Mouse (Mus musculus) G1E (cell line): Measurements from ENCODE around the gene Ccdc146.

ENCODE experiments used
- CTCF ChIP-seq: IDR thresholded peaks from 2 replicates; pipeline ENCODE4 v1.5.1; 2012; ENCODE audit warnings: low read depth, low read length, inconsistent platforms, mixed read lengths
- TAL1 ChIP-seq: conservative IDR thresholded peaks from 2 replicates; pipeline ENCODE4 v1.6.1; 2012; ENCODE audit warnings: low read depth, low read length, inconsistent platforms, mixed read lengths

DNA sequence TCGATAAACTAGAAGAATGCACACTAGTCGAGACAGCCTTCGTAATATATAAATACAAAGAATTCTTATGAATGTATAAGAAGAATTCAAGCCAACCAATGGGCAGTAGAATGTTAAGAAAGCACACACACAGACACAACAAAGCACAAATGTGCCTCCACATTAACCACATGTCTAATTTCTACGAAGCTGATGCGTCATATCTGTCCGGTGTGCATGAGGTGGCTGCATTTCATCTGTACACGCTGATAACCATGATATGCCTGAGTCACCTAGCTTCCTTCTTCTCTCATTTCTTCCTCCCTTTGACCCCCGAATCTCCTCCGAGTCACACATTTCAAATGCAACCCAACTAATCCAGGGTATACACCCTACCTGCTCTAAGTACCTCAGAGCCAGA lies 39.5 kb downstream of the Ccdc146 start:
- TF ChIP-seq TAL1 (no peak), CTCF (no peak)
